Mouse (Mus musculus) midbrain, embryonic 13.5 days (tissue): ENCODE data around the gene Zbtb20. TPM values are rescaled to one million over a fixed set of nuclear protein-coding genes. Genes with fewer than 3 reads are reported as not detected.

Experiments used
- ATAC-seq: fragments of 200-750 bp; cut with Nextera tagmentation; 2 replicates; pipeline ENCODE4 v1.8.0; 2017; ENCODE audit warnings: mild to moderate bottlenecking, moderate TSS enrichment, moderate library complexity
- H3K27ac ChIP-seq: fragments of 300-500 bp; sonication (generic); 2 replicates; pipeline ENCODE4 v1.5.1; 2015; ENCODE audit warnings: inconsistent platforms, mild to moderate bottlenecking, moderate library complexity
- H3K27me3 ChIP-seq: fragments of 300-500 bp; sonication (generic); 2 replicates; pipeline ENCODE4 v1.6.1; 2015; ENCODE audit warnings: mild to moderate bottlenecking, inconsistent platforms
- H3K36me3 ChIP-seq: fragments of 300-500 bp; sonication (generic); 2 replicates; pipeline ENCODE4 v1.6.1; 2015; ENCODE audit warnings: mild to moderate bottlenecking, inconsistent platforms
- H3K4me1 ChIP-seq: fragments of 300-500 bp; sonication (generic); replicated peaks from 2 replicates; pipeline ENCODE4 v1.6.1; 2015; ENCODE audit warnings: inconsistent platforms
- H3K4me2 ChIP-seq: fragments of 300-500 bp; sonication (generic); replicated peaks from 2 replicates; pipeline ENCODE4 v1.6.1; 2015; ENCODE audit warnings: moderate library complexity, mild to moderate bottlenecking, inconsistent platforms
- H3K4me3 ChIP-seq: fragments of 300-500 bp; sonication (generic); replicated peaks from 2 replicates; pipeline ENCODE4 v1.5.1; 2015; ENCODE audit warnings: mild to moderate bottlenecking, inconsistent platforms
- H3K9ac ChIP-seq: fragments of 300-500 bp; sonication (generic); replicated peaks from 2 replicates; pipeline ENCODE4 v1.6.1; 2015; ENCODE audit warnings: mild to moderate bottlenecking, inconsistent platforms
- H3K9me3 ChIP-seq: fragments of 300-500 bp; sonication (generic); 2 replicates; pipeline ENCODE4 v1.6.1; 2016; ENCODE audit warnings: mild to moderate bottlenecking, inconsistent platforms
- WGBS: fragments of 180-500 bp; shearing (Covaris S2); methylation state at CpG from one replicate; pipeline ENCODE4 v1.1.7; 2015; 5-methylcytosine and 5-hydroxymethylcytosine counted together
- polyA plus RNA-seq: library from polyadenylated mRNA; unstranded; fragments of >200 nt; fragmentation: Nextera tagmentation; extraction: Ambion mirVana; gene quantifications from 2 replicates; pipeline ENCODE4 v1.2.1, GENCODE M21; 2015

Zbtb20 gene
- polyA plus RNA-seq, 1 experiment from 2014 or later: 86.5 TPM

DNA sequence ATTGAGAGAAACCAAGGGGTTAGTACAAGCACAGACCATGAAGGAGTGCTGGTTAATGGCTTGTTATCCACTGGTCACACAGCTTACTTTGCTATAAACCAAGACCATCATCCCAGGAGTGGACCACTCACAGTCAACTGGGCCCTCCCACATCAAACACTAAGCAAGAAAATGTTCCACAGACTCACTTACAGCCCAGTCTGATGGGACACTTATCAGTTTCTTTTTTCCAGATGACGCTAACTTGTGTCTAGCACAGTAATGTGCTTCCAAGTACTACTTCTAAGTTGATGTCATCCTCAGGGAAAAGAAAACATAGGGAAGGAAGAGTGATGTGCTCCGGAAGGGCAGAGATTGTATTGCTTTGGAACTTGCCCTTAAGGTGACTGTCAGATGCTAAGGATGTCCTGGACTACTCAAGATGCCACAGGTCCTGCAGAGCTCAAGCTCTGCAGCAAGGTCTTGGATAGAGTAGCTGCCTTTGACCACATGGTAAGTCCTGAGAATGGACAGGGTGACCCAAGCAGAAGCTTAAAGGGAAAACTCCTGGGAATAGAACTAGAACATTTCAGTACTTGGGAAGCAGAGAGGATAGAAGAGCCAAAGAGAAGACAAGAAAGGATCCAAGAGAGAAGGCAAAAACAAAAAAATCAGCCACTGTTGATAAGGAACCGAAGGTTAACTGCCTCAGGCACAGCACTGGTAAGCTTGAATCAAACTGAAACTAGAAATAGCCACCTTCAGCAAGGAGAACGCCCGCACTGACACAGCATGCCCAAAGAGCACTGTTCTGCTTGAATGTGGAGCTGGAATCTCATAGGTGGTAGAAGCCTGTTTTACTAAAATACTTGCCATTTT, 556.1 kb downstream of the Zbtb20 start:
- Histone ChIP-seq H3K27ac (no peak overlapping the region), H3K27me3 (no peaks in the 10 kb centered on the region), H3K4me2 (no peak overlapping the region), H3K36me3 (no peaks in the 10 kb centered on the region), H3K4me3 (no peak overlapping the region), H3K9me3 (no peaks in the 10 kb centered on the region), H3K9ac (no peak overlapping the region), H3K4me1 (no peaks in the 10 kb centered on the region)
- no peak for ATAC-seq
- 92% methylated on average over 5 of the region's 5 CpGs for WGBS

DNA sequence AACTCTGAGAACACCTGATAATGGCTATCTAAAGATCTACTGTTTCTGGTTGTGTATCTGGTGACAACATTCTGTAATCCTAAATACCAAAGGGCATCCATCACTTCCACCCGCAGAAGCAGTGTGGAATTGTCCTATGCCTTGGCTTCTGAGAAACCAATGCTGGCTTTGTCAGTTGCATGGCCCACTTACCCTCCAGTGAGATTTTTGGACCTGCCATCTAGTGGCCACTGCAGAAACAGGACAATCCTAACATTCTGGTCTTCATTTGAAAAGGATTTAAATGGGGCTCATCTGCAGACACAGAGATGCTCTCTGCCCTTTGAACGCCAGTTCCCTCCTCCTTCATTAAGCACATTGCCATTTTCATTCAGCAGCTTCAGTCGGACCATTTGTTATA, 559.3 kb downstream of the Zbtb20 start:
- Histone ChIP-seq H3K4me1 (no peaks in the 10 kb centered on the region), H3K27me3 (no peaks in the 10 kb centered on the region), H3K27ac (no peak overlapping the region), H3K4me2 (no peak overlapping the region), H3K9me3 (no peaks in the 10 kb centered on the region), H3K9ac (no peak overlapping the region), H3K4me3 (no peak overlapping the region), H3K36me3 (no peaks in the 10 kb centered on the region)
- ATAC-seq: no peak
- 45% methylated on average over 3 of the region's 3 CpGs for WGBS

DNA sequence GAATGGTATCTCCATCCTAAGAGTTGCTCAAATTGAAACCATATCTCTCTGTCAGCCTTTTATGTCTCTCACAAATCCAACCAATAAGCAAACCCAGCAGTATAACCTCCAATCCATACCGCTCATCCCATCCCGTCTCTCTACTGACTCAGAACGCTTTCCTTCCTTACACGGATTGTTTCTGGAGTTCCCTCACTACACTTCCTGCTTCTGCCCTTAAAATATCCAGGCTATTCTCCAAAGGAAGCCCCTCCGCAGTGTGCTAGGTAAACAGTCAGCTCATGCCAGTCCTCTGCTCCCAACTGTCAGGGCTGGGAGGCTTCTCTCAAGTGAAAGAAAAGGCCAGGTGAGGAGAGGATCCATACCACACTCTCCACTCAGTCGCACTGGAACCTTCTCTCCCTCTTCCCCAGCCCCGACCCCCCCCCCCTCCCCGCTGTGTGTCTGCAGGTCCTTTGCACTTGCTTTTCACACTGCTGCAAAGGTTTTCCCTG, 563.2 kb downstream of the Zbtb20 start:
- WGBS: 82% methylated on average over 8 of the region's 8 CpGs
- no peaks in the 10 kb centered on the region for H3K36me3 ChIP-seq
- ATAC-seq: no peak
- no peak overlapping the region for H3K4me2 ChIP-seq
- no peaks in the 10 kb centered on the region for H3K9me3 ChIP-seq
- H3K4me3 ChIP-seq: no peak overlapping the region
- H3K9ac ChIP-seq: no peak overlapping the region
- H3K27me3 ChIP-seq: no peaks in the 10 kb centered on the region
- no peak overlapping the region for H3K27ac ChIP-seq
- H3K4me1 ChIP-seq: peaks cover 8% of the 10 kb centered on the region

DNA sequence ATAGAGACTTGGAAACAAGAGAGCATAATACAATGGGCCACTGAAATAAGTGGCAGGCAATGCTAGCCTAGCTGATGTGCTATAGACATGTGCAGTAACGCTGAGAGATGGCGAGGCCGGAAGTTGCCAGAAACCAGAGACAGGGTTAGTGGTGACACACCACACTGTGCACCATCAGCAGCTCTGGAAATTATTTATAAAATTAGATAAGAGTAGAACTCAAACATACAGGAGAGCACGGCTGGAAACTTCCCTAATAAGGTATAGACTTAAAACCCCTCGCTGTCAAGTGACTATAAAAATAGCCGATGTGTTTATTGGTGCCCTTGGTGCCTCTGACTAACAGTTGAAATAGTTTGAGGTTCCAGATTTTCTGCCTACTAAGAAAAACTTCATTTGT, 565.7 kb downstream of the Zbtb20 start:
- no peak for ATAC-seq
- Histone ChIP-seq H3K9ac (no peak overlapping the region), H3K27me3 (no peaks in the 10 kb centered on the region), H3K4me3 (no peak overlapping the region), H3K4me1 (peaks cover 8% of the 10 kb centered on the region), H3K4me2 (no peak overlapping the region), H3K36me3 (no peaks in the 10 kb centered on the region), H3K9me3 (no peaks in the 10 kb centered on the region), H3K27ac (no peak overlapping the region)
- WGBS: 91% methylated on average over 6 of the region's 6 CpGs

DNA sequence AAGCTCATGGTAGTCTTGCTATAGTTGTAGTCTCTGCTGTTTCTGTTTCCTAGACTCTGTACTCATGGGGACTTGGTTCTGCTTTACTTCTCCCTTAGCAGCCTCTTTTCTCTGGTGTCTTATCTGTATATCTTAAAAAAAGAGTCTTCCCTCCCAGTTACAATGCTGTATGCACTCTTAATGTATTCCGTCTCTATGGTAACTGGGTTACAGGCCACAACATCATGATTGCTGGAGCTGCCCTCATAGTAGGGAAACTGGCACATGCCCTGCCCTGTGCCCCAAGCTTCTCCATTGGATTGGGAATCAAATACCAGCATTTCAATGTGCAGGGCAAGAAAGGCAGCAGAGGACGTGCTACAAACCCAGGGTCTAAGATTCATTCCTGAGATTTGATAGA, 567.4 kb downstream of the Zbtb20 start:
- Histone ChIP-seq H3K4me1 (peaks cover 8% of the 10 kb centered on the region), H3K27me3 (no peaks in the 10 kb centered on the region), H3K9me3 (no peaks in the 10 kb centered on the region), H3K4me3 (no peak overlapping the region), H3K36me3 (no peaks in the 10 kb centered on the region), H3K27ac (no peak overlapping the region), H3K9ac (no peak overlapping the region), H3K4me2 (no peak overlapping the region)
- WGBS: 70% methylated on average over 2 of the region's 2 CpGs
- ATAC-seq: peak; percentile 63; the same call in 1 of the 2 replicates

DNA sequence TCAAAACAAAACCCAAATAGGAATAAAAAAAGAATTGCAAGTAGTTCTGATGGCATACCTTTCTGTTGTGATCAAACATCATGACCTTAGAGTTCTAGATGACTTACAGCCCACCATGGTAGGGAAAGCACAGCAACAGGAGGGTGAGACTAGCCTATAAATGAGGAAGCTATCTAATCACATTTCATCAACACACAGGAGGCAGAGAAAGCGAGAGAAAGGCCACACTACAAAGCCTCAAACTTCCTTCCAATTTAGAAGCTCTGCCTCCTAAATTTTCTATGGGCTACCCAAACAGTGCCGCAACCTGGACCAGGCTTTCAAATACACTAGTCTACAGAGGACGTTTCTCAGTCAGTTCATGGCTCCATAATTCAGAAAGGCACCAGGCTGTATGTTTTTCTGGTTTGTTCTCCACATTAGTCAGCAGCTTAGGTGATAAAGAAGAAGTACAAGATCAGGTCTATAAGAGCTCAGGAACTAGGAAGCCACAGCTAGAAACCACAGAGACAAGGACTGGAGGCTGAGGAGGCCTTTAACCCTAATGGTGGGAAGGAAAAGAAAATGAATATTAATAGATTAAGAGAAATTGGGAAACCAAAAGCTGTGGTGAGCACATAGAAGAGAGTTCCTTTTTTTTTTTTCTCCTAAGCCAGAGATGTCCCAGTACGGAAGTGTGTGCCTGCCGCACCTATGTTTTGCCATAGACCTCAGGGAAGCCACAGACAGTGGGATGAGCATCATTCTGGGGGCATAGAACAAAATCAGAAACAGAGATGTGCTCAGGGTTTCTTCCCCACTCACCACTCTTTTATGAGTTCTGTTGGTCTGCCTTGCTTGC, 572.7 kb downstream of the Zbtb20 start:
- Histone ChIP-seq H3K9ac (no peak overlapping the region), H3K27ac (no peak overlapping the region), H3K36me3 (no peaks in the 10 kb centered on the region), H3K4me3 (no peak overlapping the region), H3K27me3 (no peaks in the 10 kb centered on the region), H3K4me1 (peaks cover under 1% of the 10 kb centered on the region; the same call in 1 of the 2 replicates), H3K9me3 (no peaks in the 10 kb centered on the region), H3K4me2 (no peak overlapping the region)
- ATAC-seq: no peak
- 91% methylated on average over 5 of the region's 5 CpGs for WGBS

DNA sequence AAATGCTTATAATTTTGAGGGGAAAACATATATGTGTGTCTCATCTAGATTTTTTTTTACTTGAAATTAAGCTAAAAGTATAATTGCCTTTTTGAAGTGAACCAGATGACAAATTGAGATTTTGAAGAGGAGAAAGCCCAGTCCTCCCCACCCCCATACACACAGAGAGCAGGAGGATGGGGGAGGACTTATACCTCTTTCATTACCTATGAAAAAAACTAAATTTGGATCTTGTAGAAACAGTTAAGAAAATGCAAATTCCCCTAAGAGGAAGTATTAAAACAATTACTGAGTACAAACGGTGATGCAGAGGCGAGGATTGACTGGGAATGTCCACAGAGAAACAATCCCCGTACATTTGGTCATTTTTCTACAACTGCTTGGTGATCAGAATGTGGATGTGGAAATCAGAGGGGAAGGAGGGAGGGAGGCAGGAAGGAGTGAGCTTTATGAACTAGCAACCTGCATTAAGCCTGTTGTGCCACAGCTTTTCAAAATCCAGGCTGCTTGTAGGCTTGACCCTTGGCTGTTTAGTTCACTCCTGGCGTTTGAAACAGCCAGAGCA, 578.8 kb downstream of the Zbtb20 start:
- H3K4me2 ChIP-seq: no peak overlapping the region
- 67% methylated on average over 4 of the region's 4 CpGs for WGBS

DNA sequence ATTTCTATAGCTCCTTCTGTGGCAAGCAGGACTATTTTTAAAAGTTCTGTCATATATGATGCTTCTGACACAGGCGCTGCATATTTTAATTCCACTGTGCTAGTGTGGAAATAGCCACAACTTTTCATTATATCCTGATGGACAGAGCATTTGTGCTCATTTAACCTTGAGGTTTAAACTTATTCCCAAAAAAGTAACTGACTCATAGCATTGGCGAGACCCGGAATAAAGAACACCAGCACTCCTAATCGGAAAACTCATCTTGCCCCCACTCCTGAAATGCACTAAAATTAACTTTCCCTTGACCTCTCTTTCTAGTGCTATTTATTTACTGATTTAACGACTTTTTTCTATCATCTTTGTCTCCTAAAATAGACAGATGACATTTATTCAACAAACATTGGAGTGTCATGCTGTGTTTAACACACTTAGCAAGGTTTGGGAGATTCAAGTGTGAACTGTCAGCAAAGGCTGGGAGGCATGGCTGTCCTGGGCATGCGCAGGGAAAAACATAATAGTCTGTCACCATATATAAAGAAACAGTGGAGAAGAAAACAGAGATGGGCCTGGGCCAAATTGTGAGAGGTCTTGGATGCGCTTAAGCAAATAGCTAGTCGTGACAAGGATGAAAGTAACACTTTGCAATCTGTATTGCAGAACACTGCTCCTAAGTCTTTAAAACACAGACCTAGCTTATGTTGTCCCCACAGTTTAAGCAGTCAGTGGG, 580.9 kb downstream of the Zbtb20 start:
- Histone ChIP-seq H3K36me3 (no peaks in the 10 kb centered on the region), H3K9me3 (no peaks in the 10 kb centered on the region), H3K4me2 (no peak overlapping the region), H3K27me3 (no peaks in the 10 kb centered on the region), H3K4me3 (no peak overlapping the region), H3K9ac (no peak overlapping the region), H3K27ac (no peak overlapping the region), H3K4me1 (no peaks in the 10 kb centered on the region)
- 82% methylated on average over 8 of the region's 8 CpGs for WGBS
- no peak for ATAC-seq

More for the DNA sequence above, 578.8 kb downstream of the Zbtb20 start:
- Histone ChIP-seq H3K27ac (no peak overlapping the region), H3K9ac (no peak overlapping the region), H3K4me3 (no peak overlapping the region), H3K9me3 (no peaks in the 10 kb centered on the region), H3K36me3 (no peaks in the 10 kb centered on the region), H3K27me3 (no peaks in the 10 kb centered on the region), H3K4me1 (no peaks in the 10 kb centered on the region)
- no peak for ATAC-seq

DNA sequence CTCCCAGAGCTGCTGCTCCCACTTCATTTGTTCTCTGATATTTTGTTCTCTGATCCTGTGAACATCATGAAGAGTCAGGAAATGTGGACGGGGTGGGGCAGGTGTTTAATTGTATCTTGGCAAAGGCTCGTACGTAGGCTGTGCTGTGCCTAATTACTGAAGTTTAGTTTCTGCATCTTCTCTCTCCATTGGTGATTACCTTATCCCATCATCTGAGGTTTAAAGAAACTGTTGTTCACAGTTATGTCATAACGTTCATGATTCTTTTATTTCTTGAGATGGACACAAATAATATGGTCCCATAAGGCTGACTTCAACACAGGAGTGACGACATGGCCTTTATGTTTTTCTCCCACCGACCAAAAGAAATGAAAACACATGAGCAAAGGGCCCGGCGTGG, 582.1 kb downstream of the Zbtb20 start:
- no peak for ATAC-seq
- no peaks in the 10 kb centered on the region for H3K27me3 ChIP-seq
- WGBS: 85% methylated on average over 8 of the region's 8 CpGs

DNA sequence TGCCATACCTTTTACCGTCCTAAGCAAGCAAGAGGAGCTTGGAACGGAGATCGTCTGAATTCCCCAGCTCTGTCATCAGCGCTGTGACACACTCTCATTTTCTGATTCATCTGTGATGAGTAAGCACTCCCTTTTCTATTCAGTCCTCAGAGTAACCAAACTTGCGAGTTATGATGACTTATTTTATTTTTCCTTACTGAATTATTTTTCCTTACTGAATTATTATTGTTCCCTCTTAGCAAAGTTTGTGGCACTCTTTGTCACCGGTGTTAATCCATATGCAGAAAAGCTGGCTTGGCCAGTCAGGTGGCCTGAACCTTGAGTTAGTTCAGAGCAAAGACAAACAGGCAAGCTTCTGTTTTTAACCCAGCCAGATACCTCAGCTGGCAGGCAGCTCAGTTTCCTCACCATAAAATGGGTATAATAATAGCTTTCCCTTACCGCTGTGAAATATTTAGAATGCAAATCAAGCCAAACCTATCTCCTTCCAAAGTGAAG, 583.1 kb downstream of the Zbtb20 start:
- Histone ChIP-seq H3K4me2 (no peak overlapping the region), H3K4me1 (peaks cover 12% of the 10 kb centered on the region), H3K4me3 (no peak overlapping the region), H3K27ac (no peak overlapping the region), H3K9me3 (no peaks in the 10 kb centered on the region), H3K9ac (no peak overlapping the region), H3K27me3 (no peaks in the 10 kb centered on the region), H3K36me3 (no peaks in the 10 kb centered on the region)
- WGBS: 73% methylated on average over 7 of the region's 7 CpGs
- ATAC-seq: no peak

More for the DNA sequence above, 582.1 kb downstream of the Zbtb20 start:
- Histone ChIP-seq H3K4me2 (no peak overlapping the region), H3K36me3 (no peaks in the 10 kb centered on the region), H3K4me1 (peaks cover 5% of the 10 kb centered on the region), H3K4me3 (no peak overlapping the region), H3K9me3 (no peaks in the 10 kb centered on the region), H3K9ac (no peak overlapping the region), H3K27ac (no peak overlapping the region)

DNA sequence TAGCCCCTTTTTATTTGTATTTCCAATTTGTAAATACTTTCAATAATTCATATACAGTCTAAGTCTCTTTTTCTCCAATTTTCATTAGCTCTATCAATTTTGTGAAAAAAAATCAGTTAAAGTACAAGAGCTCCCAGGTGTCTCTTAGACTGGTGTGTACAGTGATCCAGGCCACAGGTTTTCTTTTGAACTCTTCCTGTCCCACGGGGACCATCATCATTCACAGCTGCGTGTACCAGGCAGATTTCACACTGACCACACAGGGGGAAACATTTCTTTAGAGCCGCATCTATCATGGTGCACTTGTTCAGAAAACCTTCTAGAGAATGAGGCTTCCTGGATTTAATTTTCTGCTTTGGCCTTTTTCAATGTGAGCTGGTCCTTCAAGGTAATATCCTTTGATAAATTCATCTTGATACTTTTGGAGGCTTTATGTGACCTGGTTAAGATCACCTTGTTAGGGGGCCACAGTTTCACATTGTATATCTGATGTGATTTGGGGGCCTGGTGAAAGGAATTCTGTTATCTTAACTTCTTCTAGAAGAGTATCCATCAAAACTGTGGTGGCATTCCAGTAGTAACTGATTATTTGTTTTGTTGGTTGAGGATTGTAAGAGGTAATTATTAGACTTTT, 586.2 kb downstream of the Zbtb20 start:
- no peak overlapping the region for H3K4me2 ChIP-seq
- no peak overlapping the region for H3K9ac ChIP-seq
- H3K27ac ChIP-seq: no peak overlapping the region
- H3K4me3 ChIP-seq: no peak overlapping the region
- H3K4me1 ChIP-seq: peaks cover 28% of the 10 kb centered on the region
- no peaks in the 10 kb centered on the region for H3K9me3 ChIP-seq
- no peaks in the 10 kb centered on the region for H3K27me3 ChIP-seq
- H3K36me3 ChIP-seq: no peaks in the 10 kb centered on the region
- no peak for ATAC-seq
- WGBS: 85% methylated on average over 3 of the region's 3 CpGs
